Mouse (Mus musculus) CH12.LX (cell line): ENCODE measurements around the gene Tmem222. TPM values are rescaled to one million over a fixed set of nuclear protein-coding genes. Genes with fewer than 3 reads are reported as not detected.

Experiments
- DNase-seq: peaks from one replicate; pipeline ENCODE4 v3.0.0-alpha.2; 2013; ENCODE audit errors: extremely low read depth
- H3K27ac ChIP-seq: 2 replicates; pipeline ENCODE4 v1.5.1; 2012; ENCODE audit warnings: low read depth, mild to moderate bottlenecking, control low read depth, moderate library complexity; ENCODE audit not compliant: insufficient read depth
- H3K27me3 ChIP-seq: replicated peaks from 2 replicates; pipeline ENCODE3; 2012; ENCODE audit warnings: inconsistent platforms
- H3K36me3 ChIP-seq, 2 experiments: replicated peaks in 1 of 2; 2 replicates each; pipeline versions ENCODE3 to v1.6.1; 2012; ENCODE audit warnings: inconsistent platforms in 1 of 2, low read length in 1 of 2, mild to moderate bottlenecking in 1 of 2, mixed read lengths in 1 of 2, moderate library complexity in 1 of 2; ENCODE audit not compliant: control insufficient read depth in 1 of 2, insufficient read depth in 1 of 2
- H3K4me1 ChIP-seq, 2 experiments: 2 replicates each; pipeline ENCODE4 v1.6.1; 2012; ENCODE audit warnings: inconsistent platforms in 1 of 2, moderate library complexity in 1 of 2; ENCODE audit not compliant: insufficient read depth in 2 of 2, control insufficient read depth in 1 of 2
- H3K4me2 ChIP-seq: 2 replicates; pipeline ENCODE4 v1.6.1; 2012; ENCODE audit warnings: low read depth, mild to moderate bottlenecking, control low read depth; ENCODE audit not compliant: poor library complexity, insufficient read depth, severe bottlenecking
- H3K4me3 ChIP-seq, 3 experiments: fragments of 150-350 bp in 1 of 3; sonication (generic) in 1 of 3; replicated peaks in 1 of 3; 2 replicates each; pipeline versions ENCODE3 to v1.5.1; 2011 to 2012; ENCODE audit warnings: low read depth in 2 of 3, low read length in 2 of 3, mild to moderate bottlenecking in 2 of 3, moderate library complexity in 2 of 3, control low read depth in 1 of 3, improper control_type of control experiment in 1 of 3, inconsistent platforms in 1 of 3, mixed read lengths in 1 of 3; ENCODE audit not compliant: poor library complexity in 1 of 3
- H3K79me2 ChIP-seq: replicated peaks from 2 replicates; pipeline ENCODE4 v1.6.1; 2012; ENCODE audit warnings: mild to moderate bottlenecking, moderate library complexity; ENCODE audit not compliant: control insufficient read depth, poor library complexity, insufficient read depth, severe bottlenecking; ENCODE audit errors: extremely low read depth
- H3K9ac ChIP-seq: 2 replicates; pipeline ENCODE4 v1.6.1; 2012; ENCODE audit warnings: low read depth, mild to moderate bottlenecking, control low read depth, moderate library complexity; ENCODE audit not compliant: insufficient read depth
- H3K9me3 ChIP-seq: replicated peaks from 2 replicates; pipeline ENCODE3; 2012; ENCODE audit warnings: low read length, inconsistent platforms, mixed read lengths
- BHLHE40 ChIP-seq: IDR thresholded peaks from 2 replicates; pipeline ENCODE4 v1.6.1; 2011; ENCODE audit warnings: mild to moderate bottlenecking, low read depth, low read length, improper control_type of control experiment
- CHD1 ChIP-seq: IDR thresholded peaks from 2 replicates; pipeline ENCODE4 v1.6.1; 2012; ENCODE audit warnings: low read depth, low read length, improper control_type of control experiment, inconsistent platforms
- CTCF ChIP-seq, 2 experiments: IDR thresholded peaks in 1 of 2; conservative IDR thresholded peaks in 1 of 2; 2 replicates each; pipeline ENCODE4 v1.5.1; 2011 to 2012; ENCODE audit warnings: low read depth in 2 of 2, low read length in 2 of 2, improper control_type of control experiment in 1 of 2, inconsistent platforms in 1 of 2, mild to moderate bottlenecking in 1 of 2, moderate library complexity in 1 of 2
- E2F4 ChIP-seq: IDR thresholded peaks from 2 replicates; pipeline ENCODE4 v1.6.1; 2011; ENCODE audit warnings: low read depth, low read length, improper control_type of control experiment; ENCODE audit not compliant: insufficient replicate concordance
- EP300 ChIP-seq: IDR thresholded peaks from 2 replicates; pipeline ENCODE4 v1.6.1; 2011; ENCODE audit warnings: low read length, improper control_type of control experiment
- GABPA ChIP-seq: IDR thresholded peaks from 2 replicates; pipeline ENCODE4 v1.6.1; 2012; ENCODE audit warnings: low read depth, low read length, improper control_type of control experiment, inconsistent platforms; ENCODE audit not compliant: insufficient replicate concordance
- HCFC1 ChIP-seq: IDR thresholded peaks from 2 replicates; pipeline ENCODE4 v1.6.1; 2012; ENCODE audit warnings: low read depth, mild to moderate bottlenecking, inconsistent platforms, low read length, improper control_type of control experiment
- IRF4 ChIP-seq: IDR thresholded peaks from 2 replicates; pipeline ENCODE4 v1.6.1; 2014; ENCODE audit warnings: low read depth, mild to moderate bottlenecking, inconsistent platforms, low read length, improper control_type of control experiment
- JUND ChIP-seq: conservative IDR thresholded peaks from 2 replicates; pipeline ENCODE4 v1.6.1; 2011; ENCODE audit warnings: low read depth, low read length, improper control_type of control experiment
- KAT2A ChIP-seq: IDR thresholded peaks from 2 replicates; pipeline ENCODE4 v1.6.1; 2012; ENCODE audit warnings: low read length, improper control_type of control experiment, inconsistent platforms; ENCODE audit not compliant: insufficient replicate concordance
- MEF2A ChIP-seq: IDR thresholded peaks from 2 replicates; pipeline ENCODE4 v1.6.1; 2014; ENCODE audit warnings: low read depth, mild to moderate bottlenecking, inconsistent platforms, low read length, improper control_type of control experiment, borderline replicate concordance
- MXI1 ChIP-seq: IDR thresholded peaks from 2 replicates; pipeline ENCODE4 v1.6.1; 2011; ENCODE audit warnings: mild to moderate bottlenecking, low read depth, low read length, improper control_type of control experiment
- MYC ChIP-seq: IDR thresholded peaks from 2 replicates; pipeline ENCODE4 v1.6.1; 2011; ENCODE audit warnings: low read depth, mild to moderate bottlenecking, improper control_type of control experiment, low read length
- NELFE ChIP-seq: IDR thresholded peaks from 2 replicates; pipeline ENCODE4 v1.6.1; 2011; ENCODE audit warnings: low read depth, low read length, improper control_type of control experiment
- POLR2AphosphoS2 ChIP-seq: IDR thresholded peaks from 2 replicates; pipeline ENCODE4 v1.6.1; 2011; ENCODE audit warnings: low read depth, low read length, improper control_type of control experiment
- RAD21 ChIP-seq: IDR thresholded peaks from 2 replicates; pipeline ENCODE4 v1.6.1; 2011; ENCODE audit warnings: low read depth, mild to moderate bottlenecking, low read length, improper control_type of control experiment, moderate library complexity
- RCOR1 ChIP-seq: conservative IDR thresholded peaks from 2 replicates; pipeline ENCODE4 v1.6.1; 2012; ENCODE audit warnings: low read depth, mild to moderate bottlenecking, inconsistent platforms, low read length, improper control_type of control experiment
- SMC3 ChIP-seq: IDR thresholded peaks from 2 replicates; pipeline ENCODE4 v1.6.1; 2011; ENCODE audit warnings: low read depth, low read length, improper control_type of control experiment
- UBTF ChIP-seq: IDR thresholded peaks from 2 replicates; pipeline ENCODE4 v1.6.1; 2012; ENCODE audit warnings: low read depth, mild to moderate bottlenecking, inconsistent platforms, low read length, improper control_type of control experiment, moderate library complexity
- USF2 ChIP-seq: conservative IDR thresholded peaks from 2 replicates; pipeline ENCODE4 v1.6.1; 2011; ENCODE audit warnings: low read depth, low read length, improper control_type of control experiment
- ZC3H11A ChIP-seq: IDR thresholded peaks from 2 replicates; pipeline ENCODE4 v1.6.1; 2012; ENCODE audit warnings: low read depth, mild to moderate bottlenecking, inconsistent platforms, low read length, improper control_type of control experiment
- ZKSCAN1 ChIP-seq: IDR thresholded peaks from 2 replicates; pipeline ENCODE4 v1.6.1; 2012; ENCODE audit warnings: low read depth, inconsistent platforms, low read length, improper control_type of control experiment, borderline replicate concordance
- ZNF384 ChIP-seq: IDR thresholded peaks from 2 replicates; pipeline ENCODE4 v1.6.1; 2012; ENCODE audit warnings: low read depth, low read length, improper control_type of control experiment, inconsistent platforms
- dilution Hi-C: fragments of 300-500 bp; cut with MboI; formaldehyde crosslinking; loops from 2 replicates; pipeline ENCODE4 v1.14.3; 2020; ENCODE audit warnings: low sequenced_read_pairs; ENCODE audit not compliant: extremely low pct_unique_long_range_greater_than_20kb, extremely low pct_ligation_motif_present
- in situ Hi-C: fragments of 300-500 bp; cut with MboI; formaldehyde crosslinking; loops from 3 replicates; pipeline ENCODE4 v1.14.3; 2019; ENCODE audit warnings: low sequenced_read_pairs, low pct_ligation_motif_present, low pct_unique_long_range_greater_than_20kb, mixed read lengths
- polyA plus RNA-seq: library from polyadenylated mRNA; unstranded; fragments of >175 nt; gene quantifications from 2 replicates; pipeline ENCODE4 v1.2.1, GENCODE M21; 2012; ENCODE audit warnings: low read depth; ENCODE audit not compliant: insufficient read length
- total RNA-seq, 2 experiments: library from RNA; depleted of rRNA; stranded (reverse); fragments of 300-350 nt in 1 of 2; fragments of >200 nt in 1 of 2; gene quantifications; 2 replicates each; pipeline ENCODE4 v1.2.3; 2012 to 2014

Gene Tmem222
- total and polyA plus RNA-seq, 3 experiments = 64.8 to 95.7 (median 73.2) TPM

- H3K27me3 ChIP-seq = peaks cover 6% of the 10 kb centered on the region
- peaks cover 3 to 14% of the 10 kb centered on the region in 2 experiments; a peak in 3 of 4 replicates for H3K4me1 ChIP-seq
- H3K36me3 ChIP-seq = no peaks in the 10 kb centered on the region
- dilution Hi-C loops (no loop called here), in situ Hi-C loops (no loop called here)
- no peaks in the 10 kb centered on the region for H3K79me2 ChIP-seq
- peaks cover 5% of the 10 kb centered on the region for H3K9me3 ChIP-seq
- no peak overlapping the region for H3K4me2 ChIP-seq
- DNase-seq = peak; percentile 42
- no peak overlapping the region for H3K4me3 ChIP-seq
- H3K27ac ChIP-seq = no peak overlapping the region
- TF ChIP-seq ZKSCAN1 (peak; percentile 47; the same call in 1 of the 2 replicates), ZC3H11A (peak; percentile 39; the same call in 1 of the 2 replicates), CTCF (conservative IDR thresholded peaks at IDR 0.05 in 1 of 2, IDR thresholded peaks at IDR 0.05 in 1 of 2; ENCODE audit: low read depth in 2 of 2, low read length in 2 of 2) (peak; percentile 17 to 88; a peak in 2 of 4 replicates), SMC3 (peak; percentile 79), NELFE (no peak), ZNF384 (peak; percentile 57), EP300 (no peak), RAD21 (peak; percentile 79)
- no peak overlapping the region for H3K9ac ChIP-seq
Measured at GRCm38 (mm10) chr4:133233285-133233976, 44.2 kb downstream of the Tmem222 start.

GRCm38 (mm10) chr4:133229582-133229981, 48.0 kb downstream of the Tmem222 start:
- DNase-seq = no peak
- TF ChIP-seq E2F4 (no peak), MYC (no peak), POLR2AphosphoS2 (no peak), MXI1 (no peak), CTCF (conservative IDR thresholded peaks at IDR 0.05 in 1 of 2, IDR thresholded peaks at IDR 0.05 in 1 of 2; ENCODE audit: low read depth in 2 of 2, low read length in 2 of 2) (no peak), JUND (no peak), BHLHE40 (no peak), USF2 (no peak), RCOR1 (no peak), HCFC1 (no peak), KAT2A (no peak), IRF4 (no peak), UBTF (no peak), RAD21 (no peak), GABPA (no peak), MEF2A (no peak), SMC3 (no peak), ZC3H11A (no peak), CHD1 (no peak)
- TF ChIP-seq, all 38 proteins: peak for 0
- H3K79me2 ChIP-seq = no peaks in the 10 kb centered on the region
- H3K27me3 ChIP-seq = peaks cover 18% of the 10 kb centered on the region
- no peak overlapping the region for H3K27ac ChIP-seq
- H3K9me3 ChIP-seq = peaks cover 7% of the 10 kb centered on the region
- no peak overlapping the region for H3K9ac ChIP-seq
- H3K4me3 ChIP-seq = no peak overlapping the region
- dilution Hi-C loops = no loop called here
- H3K4me1 ChIP-seq = peaks cover 3% of the 10 kb centered on the region in 2 experiments; a peak in 2 of 4 replicates
- in situ Hi-C loops = no loop called here
- H3K4me2 ChIP-seq = no peak overlapping the region
- no peaks in the 10 kb centered on the region for H3K36me3 ChIP-seq
